Mouse (Mus musculus): Measurements from ENCODE around the gene Pdpk1.
A peak's percentile ranks its signal among the peaks of the same experiment; 100 is the strongest.

Gene Pdpk1

GRCm38 (mm10) chr17:24150824-24151223, at the start of gene Pdpk1:
Pdpk1 (minus strand) TSS chr17:24150924.
- DNase-seq (ENCODE audit: low read depth, low spot score): no peak

DNA sequence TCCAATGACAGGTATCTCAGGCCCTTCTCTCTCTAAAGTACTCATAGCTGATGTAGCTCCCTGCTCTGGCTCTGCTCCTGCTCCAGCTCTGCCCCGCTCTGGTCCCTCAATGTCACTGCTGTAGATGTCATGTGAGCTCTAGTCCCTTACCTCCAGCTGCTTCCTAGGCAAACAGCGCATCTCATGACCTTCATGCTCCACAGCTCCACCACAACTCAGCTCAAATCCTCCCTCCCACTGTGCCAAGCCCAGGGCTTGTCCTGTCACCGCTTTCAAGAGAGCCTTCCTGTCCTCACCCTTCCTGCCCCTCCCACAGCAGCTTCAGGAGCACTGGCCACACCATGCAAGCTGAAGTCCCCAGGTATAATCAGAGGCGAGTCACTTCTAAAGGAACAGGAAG, 49.0 kb upstream of the Pdpk1 start:
- no peak for DNase-seq (ENCODE audit: low read depth, low spot score)

DNA sequence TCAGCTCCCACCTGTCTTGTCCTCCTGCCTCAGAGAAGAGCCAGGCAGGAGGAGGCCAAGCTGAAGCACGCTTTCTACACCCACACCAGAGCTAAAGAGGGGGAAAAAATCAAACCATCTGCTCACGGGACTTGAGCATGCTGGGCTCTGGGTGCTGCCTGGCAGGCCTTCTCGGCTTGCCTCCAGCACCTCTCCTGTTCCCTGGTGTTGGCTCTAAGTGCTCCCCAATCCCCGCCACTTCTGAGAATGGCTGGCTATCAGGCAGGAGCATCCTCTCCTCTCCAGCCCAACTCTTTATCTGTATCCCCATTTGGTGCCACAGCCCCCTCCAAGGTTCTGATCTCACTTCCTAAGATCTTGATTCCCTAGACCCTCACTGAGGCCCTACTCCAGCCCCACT, 48.5 kb upstream of the Pdpk1 start:
- DNase-seq (ENCODE audit: low read depth, low spot score): no peak

DNA sequence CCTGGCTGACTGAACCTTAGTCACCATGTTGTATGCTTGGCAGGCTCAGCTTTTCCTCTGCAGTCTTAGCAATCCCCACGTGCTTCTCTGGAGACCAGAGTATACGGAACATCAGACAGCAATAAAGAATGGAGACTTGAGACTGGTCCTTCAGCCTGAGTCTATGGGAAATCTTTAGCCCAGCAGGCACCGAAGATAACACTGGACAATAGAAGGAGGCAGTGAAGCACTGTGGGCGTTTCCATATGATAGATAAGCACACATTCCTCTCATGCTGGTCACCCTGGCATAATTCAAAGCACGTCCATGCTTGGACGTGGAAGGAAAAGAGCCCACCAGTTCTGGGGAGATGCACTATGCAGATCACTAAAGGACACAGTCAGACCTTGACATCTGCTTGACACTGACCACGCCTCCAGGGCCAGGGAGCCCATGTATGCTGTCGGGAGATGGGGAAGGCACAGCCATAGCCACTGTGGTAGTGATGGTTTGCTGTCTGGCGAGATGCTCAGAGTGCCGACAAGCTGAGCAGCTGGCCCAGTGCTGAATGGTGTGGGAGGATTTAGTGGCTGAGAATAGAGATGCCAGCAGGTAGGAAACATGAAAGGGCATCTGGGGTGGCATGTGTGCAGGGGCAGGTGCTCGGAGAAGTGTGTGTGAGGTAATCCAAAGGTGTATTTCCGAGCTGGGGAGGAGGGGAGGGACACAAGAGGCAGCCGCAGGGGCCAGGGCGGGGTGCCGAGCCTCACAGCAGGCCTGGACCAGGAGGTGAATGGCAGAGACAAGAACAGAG, 46.5 kb upstream of the Pdpk1 start:
- no peak for DNase-seq (ENCODE audit: low read depth, low spot score)

GRCm38 (mm10) chr17:24195349-24195748, 44.6 kb upstream of the Pdpk1 start:
- DNase-seq (ENCODE audit: low read depth, low spot score): no peak

DNA sequence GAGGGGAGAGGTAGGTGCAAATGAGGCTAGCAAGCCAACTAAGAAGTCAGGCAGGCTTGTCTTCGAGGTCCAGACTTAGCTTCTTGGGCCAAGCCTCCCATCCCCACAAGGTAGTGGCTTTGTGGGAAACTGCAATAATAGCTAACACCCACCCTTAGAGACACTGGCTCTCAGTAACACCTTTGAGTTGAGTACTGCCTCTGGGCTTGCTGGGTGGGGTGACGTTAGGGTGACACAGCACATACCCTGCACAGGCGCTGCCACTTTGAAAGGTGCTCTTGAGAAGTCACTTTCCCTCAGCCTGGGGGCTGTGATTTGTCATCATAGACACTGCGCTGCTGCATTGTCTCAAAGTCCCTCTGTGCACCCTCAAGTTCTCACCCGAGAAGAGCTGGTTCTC, 43.0 kb upstream of the Pdpk1 start:
- DNase-seq (ENCODE audit: low read depth, low spot score): no peak

DNA sequence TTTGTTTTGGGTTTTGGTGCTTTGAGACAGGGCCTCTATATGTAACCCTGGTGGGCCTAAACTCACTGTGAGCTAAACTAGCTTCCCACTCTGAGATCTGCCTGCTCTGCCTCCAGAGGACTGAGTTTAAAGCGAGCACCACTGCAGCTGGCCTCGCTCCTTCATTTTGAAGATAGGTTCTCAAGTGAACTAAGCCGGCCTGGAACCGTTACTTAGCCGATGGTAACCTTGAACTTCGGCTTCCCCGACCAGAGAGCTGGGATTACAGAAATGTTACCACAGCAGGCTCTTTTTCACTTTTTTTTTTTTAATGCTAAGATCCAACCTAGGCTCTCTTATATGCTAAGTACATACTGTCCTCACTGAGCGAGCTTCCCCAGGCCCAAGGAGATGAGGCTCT, 42.5 kb upstream of the Pdpk1 start:
- no peak for DNase-seq (ENCODE audit: low read depth, low spot score)

DNA sequence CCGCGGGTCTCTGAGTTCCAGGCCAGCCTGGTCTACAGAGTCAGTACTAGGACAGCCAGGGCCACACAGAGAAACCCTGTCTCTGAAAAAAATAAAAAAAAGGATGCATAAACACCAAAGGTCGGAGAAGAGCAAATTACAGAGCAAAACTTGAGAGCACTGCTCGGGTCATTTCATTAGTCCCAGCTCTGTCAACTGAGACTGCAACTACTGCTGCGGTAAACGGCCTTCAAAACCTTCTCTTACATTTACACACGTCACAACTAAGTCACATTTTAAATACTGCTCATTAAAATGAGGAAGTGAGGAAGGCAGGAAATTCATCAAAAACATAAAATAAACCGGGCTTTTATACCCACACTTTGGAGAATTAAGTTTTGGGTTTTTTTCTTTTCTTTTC, 42.1 kb upstream of the Pdpk1 start:
- no peak for DNase-seq (ENCODE audit: low read depth, low spot score)

DNA sequence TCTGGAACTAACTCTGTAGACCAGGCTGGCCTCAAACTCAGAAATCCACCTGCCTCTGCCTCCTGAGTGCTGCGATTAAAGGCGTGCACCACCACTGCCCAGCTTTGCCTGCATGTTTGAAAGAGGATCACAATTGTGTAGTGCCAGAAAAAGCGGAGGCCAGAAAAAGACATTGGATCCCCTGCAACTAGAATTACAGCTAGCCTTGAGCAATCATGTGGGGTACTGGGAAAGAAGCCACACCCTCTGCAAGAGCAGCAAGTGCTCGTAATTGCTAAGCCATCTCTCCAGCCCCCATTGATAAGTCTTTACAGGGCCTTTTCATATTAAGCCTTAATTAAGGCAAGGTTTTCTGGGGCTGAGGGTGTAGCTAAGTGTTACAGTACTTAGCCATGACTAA, 40.8 kb upstream of the Pdpk1 start:
- DNase-seq (ENCODE audit: low read depth, low spot score): no peak

DNA sequence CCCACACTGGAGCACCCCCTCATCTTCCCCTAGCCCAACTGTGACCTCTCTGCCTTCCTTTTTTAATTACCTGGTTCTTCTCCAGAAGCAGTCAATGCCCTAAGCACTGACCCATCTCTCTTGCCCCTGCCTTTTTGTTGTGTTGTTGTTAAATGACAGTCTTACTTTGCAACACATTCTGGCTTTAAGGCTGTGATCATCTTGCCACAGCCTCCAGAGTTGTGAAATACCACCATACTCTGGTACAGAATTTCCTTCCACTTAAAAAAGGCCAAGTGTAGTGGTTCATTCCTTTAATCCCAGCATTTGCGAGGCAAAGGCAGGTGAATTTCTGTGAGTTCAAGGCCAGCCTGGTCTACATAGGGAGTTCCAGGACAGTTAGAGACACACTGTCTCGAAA, 40.2 kb upstream of the Pdpk1 start:
- no peak for DNase-seq (ENCODE audit: low read depth, low spot score)

- no peak for DNase-seq (ENCODE audit: low read depth, low spot score)
Measured at GRCm38 (mm10) chr17:24174259-24174658, 23.5 kb upstream of the Pdpk1 start.

DNA sequence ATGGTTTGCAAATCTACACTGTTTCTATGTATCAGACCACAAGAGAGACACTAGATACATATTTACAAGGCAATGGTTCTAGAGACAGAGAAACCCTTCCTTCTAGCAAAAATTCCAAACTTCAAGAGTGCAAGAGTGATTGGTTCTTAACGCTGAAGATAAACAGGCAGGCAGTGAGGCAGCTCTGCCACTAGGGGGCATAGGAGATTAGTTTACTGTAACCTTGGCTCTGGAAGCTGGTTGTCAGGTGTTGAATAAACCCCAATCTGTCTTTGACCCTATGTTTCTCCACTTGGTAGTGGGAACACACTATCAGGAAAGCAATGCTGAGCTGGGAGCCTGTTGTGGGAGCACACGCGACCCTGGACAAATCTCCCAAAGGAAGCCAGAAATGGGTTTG, 22.7 kb upstream of the Pdpk1 start:
- DNase-seq (ENCODE audit: low read depth, low spot score): peak; percentile 84

DNA sequence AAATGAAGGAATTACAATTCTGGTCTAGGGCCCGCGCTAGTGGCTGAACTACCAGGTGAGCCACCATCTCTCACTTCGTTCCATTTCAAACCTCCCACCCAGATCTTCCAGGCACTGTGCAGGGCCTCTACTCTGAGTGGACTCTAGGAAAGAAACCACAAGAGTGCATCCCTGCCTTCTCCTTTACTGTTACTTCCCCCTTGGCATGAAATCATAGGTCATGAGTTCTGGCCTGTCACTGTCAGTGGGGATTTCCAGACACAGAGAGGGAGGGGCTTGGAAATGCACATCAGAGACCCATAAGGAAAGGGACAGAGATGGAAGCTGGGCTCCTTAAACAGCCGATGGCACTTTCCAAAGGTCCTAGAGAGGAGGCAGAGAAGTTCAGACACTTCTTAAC, 21.0 kb upstream of the Pdpk1 start:
- DNase-seq (ENCODE audit: low read depth, low spot score): no peak

DNA sequence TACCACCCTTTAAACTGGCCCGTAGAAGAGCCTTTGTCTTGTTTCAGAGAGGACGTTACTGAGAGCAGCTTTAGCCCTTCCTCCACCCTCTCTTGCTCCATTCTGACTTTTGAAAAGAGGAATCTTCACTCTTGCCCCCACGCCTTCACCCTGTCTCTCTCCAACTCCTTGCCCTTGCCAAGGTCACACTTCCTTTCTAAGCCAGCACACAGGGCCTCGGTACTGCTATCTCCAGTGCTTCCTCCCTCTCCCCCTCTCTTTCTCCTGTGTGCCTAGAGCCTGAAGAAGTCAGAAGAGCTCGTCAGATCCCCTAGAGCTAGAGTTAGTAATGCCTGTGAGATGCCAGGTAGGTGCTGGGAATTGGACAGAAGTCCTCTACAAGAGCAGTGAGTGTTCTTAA, 20.0 kb upstream of the Pdpk1 start:
- DNase-seq (ENCODE audit: low read depth, low spot score): no peak

DNA sequence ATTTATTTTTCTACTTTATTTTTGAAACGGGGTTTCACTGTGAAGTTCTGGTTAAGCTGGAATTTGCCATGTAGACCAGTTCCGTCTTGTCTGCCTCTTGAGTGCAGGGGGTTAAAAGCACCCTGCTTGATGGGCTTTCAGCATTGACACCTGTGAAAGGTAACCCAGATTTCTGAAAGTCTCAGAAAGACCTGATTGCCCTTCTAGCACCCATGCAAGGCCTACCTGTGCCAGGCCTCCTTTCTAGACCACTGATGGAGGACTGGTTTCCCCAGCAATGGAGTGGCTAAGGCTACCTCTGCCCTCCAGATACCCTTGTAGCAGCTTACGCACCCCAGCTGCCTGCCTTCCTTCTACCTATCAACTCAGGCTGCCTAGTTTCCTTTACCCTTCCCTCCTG, 19.4 kb upstream of the Pdpk1 start:
- DNase-seq (ENCODE audit: low read depth, low spot score): no peak

GRCm38 (mm10) chr17:24169317-24170065, 18.8 kb upstream of the Pdpk1 start, which contains the start of gene Atp6v0c:
Atp6v0c (minus strand) TSS chr17:24169702.
- DNase-seq (ENCODE audit: low read depth, low spot score): peak; percentile 95

DNA sequence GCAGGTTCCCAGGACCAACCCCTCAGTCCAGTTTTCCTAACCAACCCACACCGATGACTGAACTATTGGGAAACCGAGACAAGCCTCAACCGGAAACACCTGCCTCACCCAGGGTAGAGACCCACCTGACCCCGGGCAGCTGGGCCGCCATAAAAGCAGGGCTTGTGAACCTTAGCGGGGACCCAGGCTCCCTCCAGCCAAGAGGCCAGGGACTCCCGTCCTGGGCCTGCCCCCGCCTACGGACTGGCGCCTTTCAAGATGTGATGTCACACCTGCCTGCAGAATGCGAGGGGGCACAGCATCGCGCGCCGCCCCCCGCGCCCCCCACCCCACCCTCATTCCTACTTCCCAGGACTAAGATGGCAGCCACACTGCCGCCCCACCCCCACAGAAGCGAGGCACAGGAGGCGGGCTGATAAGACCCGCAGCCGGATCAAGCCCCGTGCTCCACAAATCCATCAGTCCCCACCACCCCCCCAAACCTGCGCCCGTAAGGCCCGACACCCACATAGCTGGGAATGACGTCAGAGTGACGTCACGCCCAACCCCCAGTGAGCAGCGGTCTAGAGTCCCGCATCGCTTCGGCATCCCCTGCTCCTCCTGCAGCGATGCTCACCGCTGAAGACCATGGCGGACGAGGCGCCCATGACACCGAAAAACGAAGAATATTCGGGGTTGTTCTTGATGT, 18.0 kb upstream of the Pdpk1 start:
- DNase-seq (ENCODE audit: low read depth, low spot score): peak; percentile 87

- no peak for DNase-seq (ENCODE audit: low read depth, low spot score)
Measured at GRCm38 (mm10) chr17:24167891-24168505, 17.3 kb upstream of the Pdpk1 start.

GRCm38 (mm10) chr17:24167120-24167519, 16.4 kb upstream of the Pdpk1 start:
- no peak for DNase-seq (ENCODE audit: low read depth, low spot score)

- DNase-seq (ENCODE audit: low read depth, low spot score): no peak
Measured at GRCm38 (mm10) chr17:24164566-24165259, 14.0 kb upstream of the Pdpk1 start.

DNA sequence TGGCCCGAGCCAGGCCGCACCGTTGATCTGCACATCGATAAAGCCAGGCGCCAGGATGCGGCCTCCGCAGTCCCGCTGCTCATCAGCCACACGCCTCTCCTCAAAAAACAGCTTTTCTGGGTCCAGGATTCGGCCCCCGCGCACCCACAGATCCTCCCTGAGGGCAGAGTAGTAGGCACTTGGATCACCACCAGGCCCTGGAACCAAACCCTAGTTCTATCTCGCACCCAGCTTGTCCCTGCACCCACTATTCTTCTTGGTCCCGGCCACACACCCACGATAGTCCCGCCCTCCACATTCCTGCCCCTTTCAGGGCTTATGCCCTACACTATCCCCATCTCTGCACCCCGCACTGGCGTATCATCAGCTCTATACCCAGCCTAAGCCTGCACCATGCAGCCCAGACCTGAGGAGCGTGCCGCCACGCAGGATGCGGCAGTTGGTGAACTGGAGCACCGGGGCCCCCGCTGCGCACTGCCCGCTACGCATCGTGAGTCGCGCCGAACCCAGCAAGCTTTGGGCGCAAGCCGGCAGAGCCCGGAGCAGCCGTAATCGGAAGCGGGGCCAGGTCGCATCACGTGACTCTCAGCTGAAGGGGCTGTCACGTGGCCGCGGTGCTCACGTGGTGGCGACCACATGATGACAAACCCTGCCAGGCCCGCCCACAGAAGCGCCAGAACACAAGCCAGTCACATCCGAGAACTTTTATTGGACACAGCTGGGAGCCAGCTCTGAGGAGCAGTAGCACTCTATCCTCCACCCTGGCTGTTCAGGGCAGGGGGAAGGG, 12.6 kb upstream of the Pdpk1 start, which contains the start of gene Amdhd2:
Gene Amdhd2, minus strand, starts transcription at position 591 of the 787 bp plus-strand sequence.
- DNase-seq (ENCODE audit: low read depth, low spot score): peak; percentile 99

All from mesoderm, embryonic 11.5 days (tissue).